Mouse (Mus musculus): ENCODE data around the gene Slc25a13. TPM values are rescaled to one million over a fixed set of nuclear protein-coding genes. Genes with fewer than 3 reads are reported as not detected.

Slc25a13 gene
- total RNA-seq, 2 experiments from 2014 or later, result 1.6 to 2.1 TPM

DNA sequence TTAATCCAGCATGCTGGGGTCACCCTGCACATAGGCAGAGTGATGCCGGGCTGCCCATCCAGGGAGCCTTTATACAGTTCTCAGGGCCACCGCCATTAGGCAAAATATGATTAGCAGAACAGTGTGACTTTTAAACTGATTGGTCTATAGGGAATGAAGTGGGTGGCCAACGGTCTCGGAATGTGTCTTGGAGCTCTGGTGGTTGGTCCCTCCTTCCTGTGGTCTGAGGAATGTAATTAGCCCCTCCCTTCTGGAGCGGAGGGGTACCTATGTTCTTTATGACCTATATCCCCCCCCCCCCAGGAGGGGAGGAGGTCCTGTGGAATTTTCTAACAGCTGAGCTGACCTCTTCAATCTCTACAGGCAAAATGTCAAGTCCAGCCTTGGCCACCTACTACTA, 77.9 kb downstream of the Slc25a13 start:
- intact Hi-C loops (cut with DNase I), result no loop called here
- DNase-seq (ENCODE audit: extremely low spot score in 1 of 2, low spot score in 2 of 2), result no peak

DNA sequence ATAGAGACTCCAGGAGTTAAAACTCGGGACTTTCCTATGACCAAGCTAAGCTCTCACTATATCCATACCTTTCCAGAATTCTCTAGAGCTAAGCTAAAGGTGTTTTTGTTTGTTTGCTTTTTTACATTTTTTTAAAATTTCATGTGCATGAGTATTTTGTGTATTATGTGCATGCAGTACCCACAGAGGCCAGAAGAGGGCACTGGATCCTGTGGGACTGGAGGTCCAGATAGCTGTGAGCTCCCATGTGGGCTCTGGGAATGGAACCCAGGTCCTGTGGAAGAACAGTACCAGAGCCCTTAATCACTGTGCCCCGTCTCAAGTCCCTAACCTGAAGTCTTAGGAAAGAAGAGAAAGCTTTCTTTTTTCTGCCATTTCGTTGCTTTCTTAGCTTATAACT, 80.2 kb downstream of the Slc25a13 start:
- intact Hi-C loops (cut with DNase I), result no loop called here
- DNase-seq (ENCODE audit: extremely low spot score in 1 of 2, low spot score in 2 of 2), result no peak

- DNase-seq (ENCODE audit: extremely low spot score in 1 of 2, low spot score in 2 of 2), result no peak
- intact Hi-C loops (cut with DNase I), result no loop called here
These were observed 82.0 kb downstream of the Slc25a13 start for GRCm38 (mm10) chr6:6134935-6135334.

DNA sequence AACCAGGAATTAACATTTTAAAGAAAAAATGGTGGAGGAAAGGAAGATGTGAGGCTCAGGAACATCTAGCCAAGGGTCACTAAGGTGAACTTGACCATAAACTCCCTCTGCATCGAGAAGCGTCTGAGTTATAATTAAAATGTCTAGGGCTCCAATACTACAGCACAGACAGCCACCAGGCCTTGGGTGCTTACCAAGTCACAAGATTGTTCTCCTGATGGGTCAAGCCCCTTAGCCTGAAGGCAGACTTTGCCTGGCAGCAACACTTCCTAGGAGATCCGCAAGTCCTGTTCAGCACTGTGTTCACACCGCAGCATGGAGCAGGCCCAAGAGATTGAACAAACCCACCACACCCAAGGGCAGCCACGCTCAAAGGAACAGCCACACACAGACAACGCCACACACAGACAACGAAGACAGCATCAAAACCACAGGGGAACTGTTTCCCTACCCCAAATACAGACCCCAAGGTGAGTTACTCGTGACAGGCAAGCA, 83.4 kb downstream of the Slc25a13 start:
- no peak for DNase-seq (ENCODE audit: extremely low spot score in 1 of 2, low spot score in 2 of 2)
- intact Hi-C loops (cut with DNase I), result no loop called here

- intact Hi-C loops (cut with DNase I), result no loop called here
- no peak for DNase-seq (ENCODE audit: extremely low spot score in 1 of 2, low spot score in 2 of 2)
These were observed 84.9 kb downstream of the Slc25a13 start for GRCm38 (mm10) chr6:6132047-6132446.

GRCm38 (mm10) chr6:6125620-6126019, 91.4 kb downstream of the Slc25a13 start:
- DNase-seq (ENCODE audit: extremely low spot score in 1 of 2, low spot score in 2 of 2), result no peak
- intact Hi-C loops (cut with DNase I), result no loop called here

GRCm38 (mm10) chr6:6121904-6122303, 95.1 kb downstream of the Slc25a13 start:
- DNase-seq (ENCODE audit: extremely low spot score in 1 of 2, low spot score in 2 of 2), result no peak
- intact Hi-C loops (cut with DNase I), result no loop called here

GRCm38 (mm10) chr6:6120841-6121240, 96.1 kb downstream of the Slc25a13 start:
- intact Hi-C loops (cut with DNase I), result no loop called here

GRCm38 (mm10) chr6:6115771-6116170, 101.2 kb downstream of the Slc25a13 start:
- no peak for DNase-seq (ENCODE audit: extremely low spot score in 1 of 2, low spot score in 2 of 2)
- intact Hi-C loops (cut with DNase I), result no loop called here

More at GRCm38 (mm10) chr6:6120841-6121240, 96.1 kb downstream of the Slc25a13 start:
- DNase-seq (ENCODE audit: extremely low spot score in 1 of 2, low spot score in 2 of 2), result no peak

DNA sequence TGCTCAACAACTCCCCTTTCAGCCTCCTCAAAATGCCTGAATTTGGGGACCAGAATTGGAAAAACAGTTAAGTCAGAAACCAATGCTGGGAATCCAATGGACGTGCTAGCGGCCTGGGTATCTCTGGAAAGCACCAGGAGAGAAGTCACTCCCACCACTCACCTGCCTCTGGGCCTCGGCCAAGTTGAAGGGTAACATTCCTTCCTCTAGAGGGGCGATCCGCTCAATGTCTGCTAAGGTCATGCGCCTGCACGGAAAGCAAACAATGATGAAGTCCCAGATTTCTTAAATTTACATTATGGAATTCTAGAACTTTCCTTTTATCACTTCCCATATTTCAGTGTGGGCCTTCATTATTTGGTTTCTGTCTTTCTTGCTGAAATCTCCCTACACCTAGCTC, 103.2 kb downstream of the Slc25a13 start:
- DNase-seq (ENCODE audit: extremely low spot score in 1 of 2, low spot score in 2 of 2), result no peak
- intact Hi-C loops (cut with DNase I), result no loop called here

- intact Hi-C loops (cut with DNase I), result no loop called here
- DNase-seq (ENCODE audit: extremely low spot score in 1 of 2, low spot score in 2 of 2), result no peak
These were observed 104.0 kb downstream of the Slc25a13 start for GRCm38 (mm10) chr6:6112767-6113528.

DNA sequence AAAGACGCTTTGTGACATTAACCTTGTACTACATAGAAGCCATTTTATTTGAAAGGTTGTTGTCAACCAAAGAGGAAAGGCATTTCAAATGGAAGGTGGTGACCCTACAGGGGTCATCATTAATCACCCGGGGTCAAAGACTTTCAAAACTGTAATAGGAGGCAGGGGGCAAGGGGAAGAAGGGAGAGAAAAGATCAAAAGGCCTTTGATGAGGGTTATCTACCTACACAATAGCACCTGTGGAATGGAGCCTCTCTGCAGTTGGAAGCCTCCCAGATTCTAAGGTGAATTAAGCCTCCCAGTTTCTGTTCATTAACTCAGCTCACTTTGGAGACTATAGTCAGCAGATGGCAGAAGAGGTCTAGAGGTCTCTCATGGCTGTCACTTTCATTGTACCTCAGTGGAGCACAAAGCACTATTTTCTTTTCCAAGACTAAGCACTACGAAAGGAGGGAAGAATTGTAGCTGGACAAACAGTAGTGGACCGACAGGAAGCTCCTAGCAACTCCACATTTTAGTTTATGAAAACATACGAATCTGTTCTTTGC, 109.5 kb downstream of the Slc25a13 start:
- intact Hi-C loops (cut with DNase I), result loop anchor here (10.0 kb wide), 2 partner anchors 487 to 777 kb away; partner anchors contain the start of gene Dlx5
- no peak for DNase-seq (ENCODE audit: extremely low spot score in 1 of 2, low spot score in 2 of 2)

GRCm38 (mm10) chr6:6105586-6105985, 111.4 kb downstream of the Slc25a13 start:
- no peak for DNase-seq (ENCODE audit: extremely low spot score in 1 of 2, low spot score in 2 of 2)
- intact Hi-C loops (cut with DNase I), result loop anchor here (10.0 kb wide), 2 partner anchors 489 to 779 kb away; partner anchors contain the start of gene Dlx5

DNA sequence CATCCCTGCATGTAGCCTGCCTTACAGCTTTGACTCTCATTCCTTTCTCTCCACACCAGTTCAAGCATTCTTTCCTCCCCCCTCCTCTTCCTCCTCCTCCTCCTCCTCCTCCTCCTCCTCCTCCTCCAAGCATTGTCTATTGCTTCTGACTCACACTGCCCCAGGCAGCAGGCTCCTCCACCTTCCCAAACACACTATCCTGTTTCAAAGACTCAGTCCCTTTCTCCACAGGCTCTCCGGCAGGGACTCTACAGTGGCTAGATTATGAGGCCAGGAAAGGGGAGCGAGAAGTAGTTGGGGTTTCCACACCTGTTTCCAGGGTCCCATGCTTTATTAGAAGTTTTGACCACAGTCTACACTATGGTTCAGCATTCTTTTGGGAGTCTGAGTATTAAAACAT, 113.5 kb downstream of the Slc25a13 start:
- intact Hi-C loops (cut with DNase I), result loop anchor here (10.0 kb wide), 2 partner anchors 491 to 781 kb away; partner anchors contain the start of gene Dlx5
- DNase-seq (ENCODE audit: extremely low spot score in 1 of 2, low spot score in 2 of 2), result no peak

DNA sequence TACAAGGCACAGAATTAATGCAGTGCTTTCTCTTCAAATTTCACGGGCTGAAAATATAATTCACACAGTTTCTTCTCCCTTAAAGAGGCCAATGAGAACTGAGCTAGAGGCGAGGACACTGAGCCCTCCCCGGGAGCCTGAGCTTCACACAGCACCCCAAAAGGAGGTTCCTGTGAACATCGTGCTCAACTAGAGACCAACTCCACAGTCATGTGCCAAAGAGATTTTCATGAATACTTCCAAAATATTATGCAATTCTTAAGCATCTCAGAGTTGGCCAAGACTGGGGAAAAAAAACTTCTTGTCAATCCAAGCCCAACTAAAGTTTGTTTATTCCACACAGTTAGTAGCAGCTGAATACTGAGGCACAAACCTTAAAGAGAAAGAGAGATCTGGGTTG, 115.4 kb downstream of the Slc25a13 start:
- intact Hi-C loops (cut with DNase I), result loop anchor here (10.0 kb wide), 2 partner anchors 493 to 783 kb away; partner anchors contain the start of gene Dlx5
- no peak for DNase-seq (ENCODE audit: extremely low spot score in 1 of 2, low spot score in 2 of 2)

- no peak for DNase-seq (ENCODE audit: extremely low spot score in 1 of 2, low spot score in 2 of 2)
- intact Hi-C loops (cut with DNase I), result loop anchor here (10.0 kb wide), 2 partner anchors 494 to 784 kb away; partner anchors contain the start of gene Dlx5
These were observed 116.0 kb downstream of the Slc25a13 start for GRCm38 (mm10) chr6:6100892-6101480.

DNA sequence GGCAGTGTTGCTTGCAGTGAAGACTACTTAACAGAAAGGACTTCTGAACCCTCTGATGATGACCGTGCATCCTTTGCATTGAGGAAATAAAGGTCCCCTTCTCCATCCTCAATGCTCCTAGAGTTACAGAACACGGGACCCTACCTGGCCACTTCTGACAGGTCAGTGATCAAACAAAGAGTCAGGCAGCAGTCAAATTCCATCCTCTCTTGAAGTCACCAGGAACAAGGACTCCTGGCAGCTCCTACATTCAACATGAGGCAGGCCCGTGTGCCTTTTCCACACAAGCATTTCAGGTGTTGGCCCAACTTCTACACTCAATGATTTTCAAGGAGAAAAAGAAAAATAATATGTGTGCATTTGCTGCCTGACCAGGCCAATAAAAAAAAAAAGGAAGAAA, 123.0 kb downstream of the Slc25a13 start:
- no peak for DNase-seq (ENCODE audit: extremely low spot score in 1 of 2, low spot score in 2 of 2)
- intact Hi-C loops (cut with DNase I), result no loop called here

DNA sequence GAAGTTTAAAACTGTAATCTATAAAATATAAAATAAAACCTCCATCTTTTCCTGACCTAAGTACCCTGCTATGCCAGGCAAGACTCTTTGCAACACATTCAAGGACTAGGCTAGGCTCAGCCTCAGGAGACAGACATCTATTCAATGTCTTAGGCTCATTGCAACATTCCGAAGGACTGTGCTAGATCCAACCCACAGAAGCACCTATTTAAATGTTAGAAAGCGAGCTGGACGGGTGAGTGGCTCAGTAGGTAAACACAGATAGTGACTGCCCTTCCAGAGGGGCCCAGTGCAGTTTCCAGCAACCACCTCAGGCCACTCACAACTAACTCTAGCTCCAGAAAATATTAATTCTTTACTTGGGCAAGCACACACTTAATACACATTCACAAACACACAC, 123.5 kb downstream of the Slc25a13 start:
- intact Hi-C loops (cut with DNase I), result no loop called here
- DNase-seq (ENCODE audit: extremely low spot score in 1 of 2, low spot score in 2 of 2), result no peak

- DNase-seq (ENCODE audit: extremely low spot score in 1 of 2, low spot score in 2 of 2), result no peak
- intact Hi-C loops (cut with DNase I), result no loop called here
These were observed 124.5 kb downstream of the Slc25a13 start for GRCm38 (mm10) chr6:6092497-6092896.

DNA sequence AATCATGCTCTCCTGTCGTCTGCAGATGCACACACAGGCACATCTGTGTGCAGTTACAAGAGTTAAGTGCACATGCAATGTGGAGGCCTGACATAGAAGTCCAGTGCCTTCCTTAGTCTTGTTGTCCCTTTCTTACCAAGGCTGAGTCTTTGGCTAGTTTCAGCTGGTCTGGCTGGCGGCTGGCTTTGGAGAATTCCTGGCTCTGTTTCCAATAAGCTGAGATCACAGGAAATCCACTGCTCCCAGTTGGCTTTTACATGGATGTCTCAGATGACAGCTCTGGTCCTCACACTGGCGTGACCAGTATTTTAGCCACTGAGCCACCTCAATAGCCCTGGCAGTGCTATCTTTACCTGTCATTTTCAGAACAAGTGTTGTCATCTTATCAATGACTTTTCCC, 126.0 kb downstream of the Slc25a13 start:
- DNase-seq (ENCODE audit: extremely low spot score in 1 of 2, low spot score in 2 of 2), result no peak
- intact Hi-C loops (cut with DNase I), result no loop called here
